Mouse (Mus musculus): ENCODE results near the gene Spns1.

DNA sequence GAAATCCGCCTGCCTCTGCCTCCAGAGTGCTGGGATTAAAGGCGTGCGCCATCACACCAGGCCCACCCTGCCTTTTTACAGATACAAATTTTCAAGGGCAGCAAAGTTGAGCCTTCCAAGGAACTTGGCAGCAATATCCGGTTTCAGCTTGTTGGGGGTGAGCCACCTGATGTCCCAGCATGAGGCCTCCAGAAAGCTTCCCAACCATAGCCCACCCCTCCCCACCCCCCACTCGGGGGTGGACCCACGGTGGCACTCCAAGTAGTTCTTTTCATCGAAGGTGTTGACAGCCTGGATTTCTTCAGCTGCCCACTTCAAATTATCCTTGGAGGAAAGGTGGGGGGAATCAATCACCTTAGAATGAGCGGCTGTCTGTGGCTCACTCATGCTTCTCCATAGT is 38.3 kb downstream of the Spns1 start:
- TF ChIP-seq POLR2A (IDR thresholded peaks at IDR 0.05; ENCODE audit: borderline replicate concordance, extremely low read depth, insufficient read depth, insufficient read length, poor library complexity, severe bottlenecking), result no peak
- no peak for TF ChIP-seq CTCF (IDR thresholded peaks at IDR 0.05; ENCODE audit: borderline replicate concordance, extremely low read depth, insufficient read depth, insufficient read length)
